Mouse (Mus musculus): ENCODE results near the gene Pold2. TPM values are rescaled to one million over a fixed set of nuclear protein-coding genes. Genes with fewer than 3 reads are reported as not detected.

Gene Pold2
- polyA plus RNA-seq, 1 experiment from 2014 or later = 122 TPM

- H3K9me3 ChIP-seq = no peaks in the 10 kb centered on the region
- WGBS = 69% methylated on average over 4 of the region's 4 CpGs
- no peak for ATAC-seq (ENCODE audit: insufficient number of reproducible peaks, insufficient read depth, low FRiP score, low TSS enrichment)
Observed at GRCm38 (mm10) chr11:5908642-5909041, 30.6 kb upstream of the Pold2 start.

GRCm38 (mm10) chr11:5907096-5907495, 29.0 kb upstream of the Pold2 start:
- no peak overlapping the region for H3K27ac ChIP-seq
- 52% methylated on average over 5 of the region's 5 CpGs for WGBS
- no peaks in the 10 kb centered on the region for H3K9me3 ChIP-seq
- H3K4me1 ChIP-seq = 0 out of 2 replicates have a peak, but pooled peaks cover 3% of the 10 kb centered on the region
- H3K4me3 ChIP-seq = no peak overlapping the region
- no peak for ATAC-seq (ENCODE audit: insufficient number of reproducible peaks, insufficient read depth, low FRiP score, low TSS enrichment)
- no peaks in the 10 kb centered on the region for H3K36me3 ChIP-seq
- no peaks in the 10 kb centered on the region for H3K27me3 ChIP-seq
- H3K4me2 ChIP-seq (replicated peaks) = no peak overlapping the region
- H3K9ac ChIP-seq = no peak overlapping the region

More at GRCm38 (mm10) chr11:5908642-5909041, 30.6 kb upstream of the Pold2 start:
- Histone ChIP-seq H3K27ac (no peak overlapping the region), H3K9ac (no peak overlapping the region), H3K36me3 (no peaks in the 10 kb centered on the region), H3K27me3 (no peaks in the 10 kb centered on the region), H3K4me1 (no peaks in the 10 kb centered on the region), H3K4me3 (no peak overlapping the region), H3K4me2 (replicated peaks) (no peak overlapping the region)

GRCm38 (mm10) chr11:5905778-5906518, 27.9 kb upstream of the Pold2 start:
- Histone ChIP-seq H3K4me3 (no peak overlapping the region), H3K9me3 (no peaks in the 10 kb centered on the region), H3K4me1 (peaks cover 11% of the 10 kb centered on the region; the same call in 1 of the 2 replicates), H3K36me3 (no peaks in the 10 kb centered on the region), H3K27ac (no peak overlapping the region), H3K9ac (no peak overlapping the region), H3K27me3 (no peaks in the 10 kb centered on the region), H3K4me2 (replicated peaks) (no peak overlapping the region)
- ATAC-seq (ENCODE audit: insufficient number of reproducible peaks, insufficient read depth, low FRiP score, low TSS enrichment) = no peak
- 84% methylated on average over 10 of the region's 10 CpGs for WGBS

- WGBS = 94% methylated on average over 6 of the region's 6 CpGs
- H3K36me3 ChIP-seq = no peaks in the 10 kb centered on the region
- H3K4me1 ChIP-seq = peaks cover 11% of the 10 kb centered on the region; the same call in 1 of the 2 replicates
- H3K27me3 ChIP-seq = no peaks in the 10 kb centered on the region
- no peak overlapping the region for H3K4me2 ChIP-seq (replicated peaks)
- H3K4me3 ChIP-seq = no peak overlapping the region
- H3K27ac ChIP-seq = no peak overlapping the region
- no peaks in the 10 kb centered on the region for H3K9me3 ChIP-seq
- ATAC-seq (ENCODE audit: insufficient number of reproducible peaks, insufficient read depth, low FRiP score, low TSS enrichment) = no peak
- H3K9ac ChIP-seq = no peak overlapping the region
Observed at GRCm38 (mm10) chr11:5904871-5905270, 26.8 kb upstream of the Pold2 start.

- no peak for ATAC-seq (ENCODE audit: insufficient number of reproducible peaks, insufficient read depth, low FRiP score, low TSS enrichment)
Observed at GRCm38 (mm10) chr11:5904357-5904756, 26.3 kb upstream of the Pold2 start.

GRCm38 (mm10) chr11:5903844-5904243, 25.8 kb upstream of the Pold2 start:
- Histone ChIP-seq H3K4me3 (no peak overlapping the region), H3K4me2 (replicated peaks) (no peak overlapping the region), H3K9me3 (no peaks in the 10 kb centered on the region), H3K4me1 (peaks cover 11% of the 10 kb centered on the region; the same call in 1 of the 2 replicates), H3K27me3 (peaks cover 5% of the 10 kb centered on the region; the same call in 1 of the 2 replicates), H3K9ac (no peak overlapping the region), H3K36me3 (no peaks in the 10 kb centered on the region), H3K27ac (no peak overlapping the region)
- WGBS = 79% methylated on average over 2 of the region's 2 CpGs
- ATAC-seq (ENCODE audit: insufficient number of reproducible peaks, insufficient read depth, low FRiP score, low TSS enrichment) = no peak

More at GRCm38 (mm10) chr11:5904357-5904756, 26.3 kb upstream of the Pold2 start:
- H3K27ac ChIP-seq = no peak overlapping the region
- 92% methylated on average over 19 of the region's 19 CpGs for WGBS
- no peak overlapping the region for H3K4me2 ChIP-seq (replicated peaks)
- no peaks in the 10 kb centered on the region for H3K9me3 ChIP-seq
- no peaks in the 10 kb centered on the region for H3K36me3 ChIP-seq
- no peaks in the 10 kb centered on the region for H3K27me3 ChIP-seq
- peaks cover 11% of the 10 kb centered on the region; the same call in 1 of the 2 replicates for H3K4me1 ChIP-seq
- no peak overlapping the region for H3K4me3 ChIP-seq
- no peak overlapping the region for H3K9ac ChIP-seq

GRCm38 (mm10) chr11:5902390-5902789, 24.3 kb upstream of the Pold2 start:
- ATAC-seq (ENCODE audit: insufficient number of reproducible peaks, insufficient read depth, low FRiP score, low TSS enrichment) = 0 out of 2 replicates have a peak, but pooled peaks have one; percentile 16
- Histone ChIP-seq H3K9ac (peak overlapping the region; percentile 56), H3K4me2 (replicated peaks) (peak overlapping the region; percentile 77), H3K4me3 (peak overlapping the region; percentile 38), H3K27ac (no peak overlapping the region), H3K9me3 (no peaks in the 10 kb centered on the region), H3K4me1 (peaks cover 15% of the 10 kb centered on the region), H3K27me3 (peaks cover 13% of the 10 kb centered on the region; the same call in 1 of the 2 replicates), H3K36me3 (no peaks in the 10 kb centered on the region)
- WGBS = 7% methylated on average over 6 of the region's 6 CpGs

GRCm38 (mm10) chr11:5901950-5902349, 23.9 kb upstream of the Pold2 start:
- H3K27me3 ChIP-seq = peaks cover 16% of the 10 kb centered on the region
- peak; percentile 50 for ATAC-seq (ENCODE audit: insufficient number of reproducible peaks, insufficient read depth, low FRiP score, low TSS enrichment)
- WGBS = under 1% methylated on average over 32 of the region's 32 CpGs

GRCm38 (mm10) chr11:5901320-5901719, 23.2 kb upstream of the Pold2 start:
- peak overlapping the region; percentile 77 for H3K4me2 ChIP-seq (replicated peaks)
- H3K9ac ChIP-seq = peak overlapping the region; percentile 56
- ATAC-seq (ENCODE audit: insufficient number of reproducible peaks, insufficient read depth, low FRiP score, low TSS enrichment) = no peak
- 14% methylated on average over 3 of the region's 3 CpGs for WGBS
- H3K27me3 ChIP-seq = peaks cover 16% of the 10 kb centered on the region
- H3K4me3 ChIP-seq = peak overlapping the region; percentile 38
- H3K27ac ChIP-seq = peak overlapping the region; percentile 37; the same call in 1 of the 2 replicates
- H3K4me1 ChIP-seq = peaks cover 21% of the 10 kb centered on the region
- no peaks in the 10 kb centered on the region for H3K9me3 ChIP-seq
- H3K36me3 ChIP-seq = no peaks in the 10 kb centered on the region

More at GRCm38 (mm10) chr11:5901950-5902349, 23.9 kb upstream of the Pold2 start:
- Histone ChIP-seq H3K4me2 (replicated peaks) (peak overlapping the region; percentile 77), H3K9ac (peak overlapping the region; percentile 56), H3K9me3 (no peaks in the 10 kb centered on the region), H3K4me1 (peaks cover 20% of the 10 kb centered on the region), H3K36me3 (no peaks in the 10 kb centered on the region), H3K4me3 (peak overlapping the region; percentile 38), H3K27ac (peak overlapping the region; percentile 37; the same call in 1 of the 2 replicates)

- Histone ChIP-seq H3K36me3 (no peaks in the 10 kb centered on the region), H3K9ac (no peak overlapping the region), H3K4me2 (replicated peaks) (no peak overlapping the region), H3K27me3 (peaks cover 16% of the 10 kb centered on the region), H3K9me3 (no peaks in the 10 kb centered on the region), H3K4me1 (peaks cover 21% of the 10 kb centered on the region), H3K27ac (no peak overlapping the region), H3K4me3 (no peak overlapping the region)
- 87% methylated on average over 10 of the region's 10 CpGs for WGBS
- no peak for ATAC-seq (ENCODE audit: insufficient number of reproducible peaks, insufficient read depth, low FRiP score, low TSS enrichment)
Observed at GRCm38 (mm10) chr11:5899286-5899685, 21.2 kb upstream of the Pold2 start.

GRCm38 (mm10) chr11:5898531-5898930, 20.4 kb upstream of the Pold2 start, which contains the start of gene Myl7:
TSS of gene Myl7 (minus strand) at chr11:5898782.
- H3K4me1 ChIP-seq = peaks cover 21% of the 10 kb centered on the region
- no peak for ATAC-seq (ENCODE audit: insufficient number of reproducible peaks, insufficient read depth, low FRiP score, low TSS enrichment)
- no peaks in the 10 kb centered on the region for H3K36me3 ChIP-seq
- H3K9ac ChIP-seq = no peak within 1 kb of the TSS
- 66% methylated on average over 5 of the region's 5 CpGs for WGBS
- H3K9me3 ChIP-seq = no peaks in the 10 kb centered on the region
- no peak within 1 kb of the TSS for H3K27ac ChIP-seq
- H3K4me2 ChIP-seq (replicated peaks) = no peak within 1 kb of the TSS
- peaks cover 16% of the 10 kb centered on the region for H3K27me3 ChIP-seq
- H3K4me3 ChIP-seq = no peak within 1 kb of the TSS

GRCm38 (mm10) chr11:5897839-5898238, 19.7 kb upstream of the Pold2 start:
- H3K9me3 ChIP-seq = no peaks in the 10 kb centered on the region
- H3K9ac ChIP-seq = no peak overlapping the region
- no peak for ATAC-seq (ENCODE audit: insufficient number of reproducible peaks, insufficient read depth, low FRiP score, low TSS enrichment)
- 13% methylated on average over 10 of the region's 10 CpGs for WGBS
- no peak overlapping the region for H3K4me3 ChIP-seq
- H3K27ac ChIP-seq = no peak overlapping the region
- H3K4me1 ChIP-seq = peaks cover 25% of the 10 kb centered on the region
- no peaks in the 10 kb centered on the region for H3K36me3 ChIP-seq
- H3K4me2 ChIP-seq (replicated peaks) = no peak overlapping the region
- H3K27me3 ChIP-seq = peaks cover 16% of the 10 kb centered on the region
